Mouse (Mus musculus) myocyte (in vitro differentiated cells): ENCODE data around the gene Ptger2.

ENCODE experiments used
- MAX ChIP-seq: IDR thresholded peaks from one replicate; pipeline ENCODE4 v1.6.1; 2011; ENCODE audit warnings: low read depth, mild to moderate bottlenecking, control low read depth
- REST ChIP-seq: IDR thresholded peaks from one replicate; pipeline ENCODE4 v1.6.1; 2011; ENCODE audit warnings: mild to moderate bottlenecking, control low read depth, moderate library complexity; ENCODE audit not compliant: insufficient read depth, insufficient read length
- SRF ChIP-seq: IDR thresholded peaks from one replicate; pipeline ENCODE4 v1.6.1; 2011; ENCODE audit warnings: low read depth; ENCODE audit not compliant: control insufficient read depth, insufficient read length

DNA sequence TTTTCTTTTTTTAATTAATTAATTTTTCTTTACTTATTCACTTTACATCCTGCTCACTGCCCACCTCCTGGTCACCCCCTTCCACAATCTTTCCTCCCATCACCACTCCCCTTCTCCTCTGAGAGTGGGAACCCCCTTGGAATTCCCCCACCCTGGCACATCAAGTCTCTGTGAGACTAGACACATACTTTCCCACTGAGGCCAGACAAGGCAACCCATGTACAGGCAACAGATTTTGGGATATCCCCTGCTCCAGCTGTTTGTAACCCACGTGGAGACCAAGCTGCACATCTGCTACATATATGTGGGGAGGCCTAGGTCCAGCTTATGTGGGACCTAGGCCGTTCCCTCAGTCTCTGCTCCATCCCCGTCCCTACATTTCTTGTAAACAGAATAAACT is 46.3 kb downstream of the Ptger2 start:
- TF ChIP-seq SRF = no peak
- no peak for TF ChIP-seq MAX
- TF ChIP-seq REST = no peak
